Mouse (Mus musculus): ENCODE measurements at regions not wholly inside any gene's neighbourhood (a gene's known extent, or its start where the extent isn't known, plus 50 kb on each side); places are given as distances from the start of the nearest gene placed in this dataset.

DNA sequence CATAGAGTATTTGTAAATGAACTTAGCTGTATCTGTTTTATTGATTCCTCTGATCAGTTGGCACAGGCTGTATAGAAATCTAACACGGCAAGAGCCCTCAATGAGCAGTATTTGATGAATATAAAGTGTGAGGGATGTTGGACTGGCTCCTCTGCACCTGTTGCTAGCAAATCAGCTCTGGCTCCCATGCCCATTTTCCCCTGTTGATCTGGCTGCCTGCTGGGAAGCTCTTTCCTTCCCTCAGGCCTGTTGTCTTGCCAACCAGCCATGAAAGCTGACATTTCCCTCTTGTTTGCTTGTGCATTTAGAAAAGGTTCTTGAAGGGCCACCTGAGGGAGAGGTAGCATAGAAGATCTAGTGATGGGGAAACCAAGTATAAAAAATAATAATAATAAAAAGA lies 1216.2 kb upstream of the Slc10a2 start:
- Histone ChIP-seq H3K36me3 (ENCODE audit: control insufficient read depth, insufficient read depth, low read length) (no peaks in the 10 kb centered on the region), H3K4me2 (ENCODE audit: low read length) (no peak overlapping the region), H3K4me3 (ENCODE audit: low read depth, low read length) (no peak overlapping the region), H3K27me3 (replicated peaks; ENCODE audit: control insufficient read depth, insufficient read depth, low read length) (no peaks in the 10 kb centered on the region), H3K27ac (ENCODE audit: low read depth, low read length) (no peak overlapping the region), H3K9me3 (replicated peaks; ENCODE audit: control insufficient read depth, low read length) (no peaks in the 10 kb centered on the region), H3K4me1 (ENCODE audit: control insufficient read depth, insufficient read depth, low read length) (no peaks in the 10 kb centered on the region), H3K9ac (ENCODE audit: low read length) (no peak overlapping the region)
- WGBS = 34% methylated on average over 1 of the region's 1 CpGs
- no peak for ATAC-seq
- DNase-seq (ENCODE audit: low spot score) = peak; percentile 22

DNA sequence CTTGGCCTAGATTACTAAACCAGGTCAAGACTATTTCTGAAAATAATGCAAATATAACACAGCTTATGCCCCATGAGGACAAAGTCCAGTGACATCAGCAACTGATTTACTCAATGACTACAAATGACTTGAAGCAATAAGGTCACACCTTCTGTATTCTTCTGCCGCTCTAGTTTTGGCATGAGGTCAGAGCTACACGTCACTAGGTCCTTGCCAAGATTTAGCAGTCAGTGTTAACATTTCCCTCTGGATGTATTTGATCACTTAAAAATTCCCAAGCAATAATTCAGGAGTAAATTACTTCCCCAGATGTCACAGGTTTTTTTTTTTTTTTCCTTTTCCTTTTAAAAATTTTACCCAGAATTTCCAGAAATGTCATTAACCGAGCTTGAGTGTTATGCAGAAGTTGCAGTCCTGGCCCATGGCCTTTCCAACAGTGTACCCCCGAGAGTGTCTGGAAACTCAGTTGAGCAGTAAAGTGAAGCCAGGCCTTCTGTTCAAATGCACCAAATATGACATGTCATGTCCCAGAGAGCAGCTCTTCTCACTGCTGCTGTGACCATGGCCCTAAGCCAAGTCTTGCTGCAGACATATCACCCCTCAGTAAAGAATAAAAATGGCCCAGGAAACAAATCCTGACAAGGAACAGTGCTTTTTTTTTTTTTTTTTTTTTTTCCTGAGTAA lies 1210.2 kb upstream of the Slc10a2 start:
- 72% methylated on average over 4 of the region's 4 CpGs for WGBS
- no peaks in the 10 kb centered on the region for H3K27me3 ChIP-seq (replicated peaks; ENCODE audit: control insufficient read depth, insufficient read depth, low read length)
- H3K27ac ChIP-seq (ENCODE audit: low read depth, low read length) = no peak overlapping the region
- H3K4me3 ChIP-seq (ENCODE audit: low read depth, low read length) = no peak overlapping the region
- no peaks in the 10 kb centered on the region for H3K4me1 ChIP-seq (ENCODE audit: control insufficient read depth, insufficient read depth, low read length)
- ATAC-seq (no peak), DNase-seq (ENCODE audit: low spot score) (peak; percentile 32)
- no peak overlapping the region for H3K9ac ChIP-seq (ENCODE audit: low read length)
- H3K36me3 ChIP-seq (ENCODE audit: control insufficient read depth, insufficient read depth, low read length) = no peaks in the 10 kb centered on the region
- H3K4me2 ChIP-seq (ENCODE audit: low read length) = no peak overlapping the region
- H3K9me3 ChIP-seq (replicated peaks; ENCODE audit: control insufficient read depth, low read length) = no peaks in the 10 kb centered on the region

DNA sequence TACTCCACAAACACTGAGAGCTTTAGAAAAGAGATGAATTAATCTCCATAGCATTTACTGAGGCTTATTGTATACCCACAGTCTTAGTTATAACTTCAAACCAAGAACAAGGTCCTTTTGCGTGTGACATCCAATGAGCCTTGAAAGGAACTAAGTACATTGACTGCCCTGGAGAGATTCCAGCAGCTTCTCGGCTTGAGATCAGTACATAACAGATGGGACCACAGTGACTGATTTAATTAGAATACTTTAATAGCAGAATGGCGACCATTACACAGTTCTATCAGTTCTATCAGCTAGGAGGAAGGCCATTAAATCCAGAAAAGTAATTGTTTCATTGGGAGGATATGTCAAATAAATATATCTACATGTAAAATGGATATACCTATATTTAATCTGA lies 1183.7 kb upstream of the Slc10a2 start:
- Histone ChIP-seq H3K9me3 (replicated peaks; ENCODE audit: control insufficient read depth, low read length) (no peaks in the 10 kb centered on the region), H3K36me3 (ENCODE audit: control insufficient read depth, insufficient read depth, low read length) (no peaks in the 10 kb centered on the region), H3K27me3 (replicated peaks; ENCODE audit: control insufficient read depth, insufficient read depth, low read length) (no peaks in the 10 kb centered on the region), H3K9ac (ENCODE audit: low read length) (no peak overlapping the region), H3K4me2 (ENCODE audit: low read length) (no peak overlapping the region), H3K4me1 (ENCODE audit: control insufficient read depth, insufficient read depth, low read length) (peaks cover 5% of the 10 kb centered on the region; the same call in 1 of the 2 replicates), H3K4me3 (ENCODE audit: low read depth, low read length) (no peak overlapping the region), H3K27ac (ENCODE audit: low read depth, low read length) (no peak overlapping the region)
- ATAC-seq (peak; percentile 95), DNase-seq (ENCODE audit: low spot score) (peak; percentile 87)
- 10% methylated on average over 3 of the region's 3 CpGs for WGBS

DNA sequence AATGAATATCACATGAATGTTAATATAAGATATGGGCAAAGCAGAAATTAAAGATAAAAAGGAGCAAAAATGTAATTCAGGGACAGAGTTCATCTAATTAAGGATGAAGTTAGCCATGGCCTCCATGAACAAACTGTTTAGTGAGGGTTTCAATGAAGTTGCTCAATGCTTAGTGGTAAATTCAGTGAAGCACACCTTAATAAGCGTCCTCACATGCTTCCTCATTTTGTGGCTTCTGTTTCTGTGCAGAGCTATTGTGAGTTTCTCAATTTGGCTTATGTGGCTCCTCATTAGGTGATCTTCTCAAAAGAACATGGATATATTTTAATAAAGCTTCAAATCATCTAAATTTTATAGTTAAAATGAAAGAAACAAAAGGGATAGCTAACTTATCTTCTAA lies 1174.8 kb upstream of the Slc10a2 start:
- Histone ChIP-seq H3K4me3 (ENCODE audit: low read depth, low read length) (no peak overlapping the region), H3K27ac (ENCODE audit: low read depth, low read length) (no peak overlapping the region), H3K4me1 (ENCODE audit: control insufficient read depth, insufficient read depth, low read length) (no peaks in the 10 kb centered on the region), H3K4me2 (ENCODE audit: low read length) (no peak overlapping the region), H3K27me3 (replicated peaks; ENCODE audit: control insufficient read depth, insufficient read depth, low read length) (no peaks in the 10 kb centered on the region), H3K36me3 (ENCODE audit: control insufficient read depth, insufficient read depth, low read length) (no peaks in the 10 kb centered on the region), H3K9me3 (replicated peaks; ENCODE audit: control insufficient read depth, low read length) (no peaks in the 10 kb centered on the region), H3K9ac (ENCODE audit: low read length) (no peak overlapping the region)
- WGBS = 61% methylated on average over 1 of the region's 1 CpGs
- ATAC-seq (no peak), DNase-seq (ENCODE audit: low spot score) (no peak)

All from forebrain, embryonic 14.5 days (tissue).